ENCODE assay signal across 17 mouse cellular contexts in the genomic region with DNA sequence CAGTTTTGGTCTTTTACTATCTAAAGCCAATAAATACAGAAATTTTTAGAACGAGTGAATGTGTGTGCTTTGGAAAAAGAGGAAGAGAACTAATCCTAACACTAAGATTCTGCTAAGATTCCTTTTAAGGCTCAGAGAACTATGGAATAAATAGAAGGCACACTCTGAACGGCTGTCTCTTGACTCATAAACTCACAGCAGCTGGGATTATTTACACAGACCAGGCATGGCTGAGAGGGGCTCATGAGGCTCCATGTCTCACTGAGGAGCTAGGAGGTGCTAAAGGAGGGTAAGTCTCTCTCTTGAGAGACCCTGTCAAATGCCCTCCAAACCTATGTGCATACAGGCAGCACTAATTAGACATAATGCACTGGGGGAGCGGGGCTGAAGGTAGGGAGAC.
A peak's percentile ranks its signal among the peaks of the same experiment; 100 is the strongest.
DNase-seq lines count a peak whose midpoint lies in the region; ATAC-seq and TF ChIP-seq lines count a peak whose summit lies in the region.
"Had no signal": no experiment of that assay in that cellular context is flagged by ENCODE, and none has a peak within 500 bp of the region (broad histone marks: within the 10 kb centered on the region; RNA-seq: fewer than 3 reads in every experiment).

No protein-coding gene starts in this region.

- 54% methylated on average over 3 of the region's 3 CpGs for WGBS in heart, embryonic 12.5 days
- WGBS in heart, embryonic 11.5 days (ENCODE audit: insufficient replicate concordance): 57% methylated on average over 3 of the region's 3 CpGs
- 35% methylated on average over 3 of the region's 3 CpGs for WGBS in limb, embryonic 14.5 days
- WGBS in heart, adult 2 months: 42% methylated on average over 3 of the region's 3 CpGs

- H3K79me2 ChIP-seq in heart, adult 2 months (replicated peaks; ENCODE audit: control insufficient read depth, insufficient read depth, low read length): peaks cover 5% of the 10 kb centered on the region

- H3K4me2 ChIP-seq in heart, embryonic 12.5 days: peak overlapping the region; percentile 21; the same call in 1 of the 2 replicates
- no peak overlapping the region for H3K4me2 ChIP-seq in heart, embryonic 11.5 days
- no peak overlapping the region for H3K4me2 ChIP-seq in limb, embryonic 14.5 days (replicated peaks; ENCODE audit: low read depth, low read length, severe bottlenecking)
- H3K4me2 ChIP-seq: limb, embryonic 13.5 days had no signal

- TF ChIP-seq CTCF in left cerebral cortex, adult 2 months (IDR thresholded peaks at IDR 0.05): no peak
- no peak for TF ChIP-seq CTCF in heart, adult 2 months (IDR thresholded peaks at IDR 0.05)

- no peaks in the 10 kb centered on the region for H3K27me3 ChIP-seq in heart, embryonic 12.5 days (replicated peaks)
- no peaks in the 10 kb centered on the region for H3K27me3 ChIP-seq in heart, embryonic 11.5 days (ENCODE audit: control insufficient read depth, insufficient read depth, low read length)
- no peaks in the 10 kb centered on the region for H3K27me3 ChIP-seq in limb, embryonic 14.5 days (ENCODE audit: control insufficient read depth, insufficient read depth, low read length)
- no peaks in the 10 kb centered on the region for H3K27me3 ChIP-seq in heart, adult 2 months (ENCODE audit: control insufficient read depth, insufficient read depth, low read length)
- H3K27me3 ChIP-seq: limb, embryonic 13.5 days; Patski had no signal

- no peak for DNase-seq in left cerebral cortex, adult 2 months (ENCODE audit: extremely low spot score in 1 of 2, low spot score in 2 of 2)
- no peak for DNase-seq in left cerebral cortex, adult 18-20 months (ENCODE audit: low spot score in 2 of 2)
- peak; percentile 66 for DNase-seq in brain, adult 2 months (ENCODE audit: low read depth, low spot score)
- peak; percentile 41 for DNase-seq in limb, embryonic 14.5 days (ENCODE audit: low spot score)
- DNase-seq in testis, postnatal 10 days (ENCODE audit: low spot score): no peak
- DNase-seq in heart, adult 2 months: no peak
- DNase-seq: cerebellum, postnatal 14 days; kidney, postnatal 25 days; layer of hippocampus, postnatal 36 days; liver, postnatal 0 days; spleen, adult 18-20 months had no signal

- no peak for TF ChIP-seq EP300 in heart, adult 2 months (IDR thresholded peaks at IDR 0.05; ENCODE audit: insufficient read depth, low read depth, low read length)

- no peak overlapping the region for H3K4me3 ChIP-seq in heart, embryonic 12.5 days
- H3K4me3 ChIP-seq in heart, embryonic 11.5 days (ENCODE audit: low read depth, low read length): no peak overlapping the region
- no peak overlapping the region for H3K4me3 ChIP-seq in left cerebral cortex, adult 2 months
- H3K4me3 ChIP-seq in limb, embryonic 14.5 days (replicated peaks; ENCODE audit: low read length): no peak overlapping the region
- H3K4me3 ChIP-seq in heart, adult 2 months: no peak overlapping the region
- H3K4me3 ChIP-seq: forebrain, embryonic 10.5 days; limb, embryonic 13.5 days had no signal

- ATAC-seq in heart, embryonic 12.5 days (ENCODE audit: insufficient number of reproducible peaks, low FRiP score): no peak
- no peak for ATAC-seq in heart, embryonic 11.5 days (replicated peaks; ENCODE audit: insufficient number of reproducible peaks, low FRiP score, low TSS enrichment)
- ATAC-seq in limb, embryonic 14.5 days (ENCODE audit: low FRiP score, low read depth): peak; percentile 53; the same call in 1 of the 2 replicates
- ATAC-seq: hindbrain, embryonic 16.5 days; liver, postnatal 0 days; Patski had no signal

- no peak overlapping the region for H3K27ac ChIP-seq in heart, embryonic 12.5 days (ENCODE audit: poor library complexity, severe bottlenecking)
- no peak overlapping the region; the same call in 1 of the 2 replicates for H3K27ac ChIP-seq in heart, embryonic 11.5 days (ENCODE audit: low read depth, low read length)
- H3K27ac ChIP-seq in left cerebral cortex, adult 2 months: peak overlapping the region; percentile 71
- H3K27ac ChIP-seq in limb, embryonic 14.5 days (replicated peaks; ENCODE audit: low read depth, low read length): no peak overlapping the region
- no peak overlapping the region for H3K27ac ChIP-seq in heart, adult 2 months
- H3K27ac ChIP-seq: forebrain, embryonic 10.5 days; limb, embryonic 13.5 days had no signal

- peak overlapping the region; percentile 12; the same call in 1 of the 2 replicates for H3K9ac ChIP-seq in heart, embryonic 12.5 days
- H3K9ac ChIP-seq in heart, embryonic 11.5 days (ENCODE audit: low read depth, low read length): no peak overlapping the region
- H3K9ac ChIP-seq in limb, embryonic 14.5 days (ENCODE audit: low read depth, low read length, severe bottlenecking): no peak overlapping the region
- no peak overlapping the region for H3K9ac ChIP-seq in heart, adult 2 months (ENCODE audit: low read depth, low read length)
- H3K9ac ChIP-seq: limb, embryonic 13.5 days; liver, postnatal 0 days had no signal

- intact Hi-C loops in left cerebral cortex, adult 2 months (cut with DNase I): no loop called here
- intact Hi-C loops in heart, adult 2 months (cut with DNase I): no loop called here

- no peaks in the 10 kb centered on the region for H3K9me3 ChIP-seq in heart, embryonic 12.5 days (replicated peaks)
- no peaks in the 10 kb centered on the region for H3K9me3 ChIP-seq in heart, embryonic 11.5 days (replicated peaks; ENCODE audit: control insufficient read depth, low read length)
- no peaks in the 10 kb centered on the region for H3K9me3 ChIP-seq in limb, embryonic 14.5 days (ENCODE audit: control insufficient read depth, low read length)
- H3K9me3 ChIP-seq: forebrain, embryonic 10.5 days; limb, embryonic 13.5 days had no signal

- no peak for TF ChIP-seq POLR2A in limb, embryonic 14.5 days (IDR thresholded peaks at IDR 0.05; ENCODE audit: borderline replicate concordance, extremely low read depth, insufficient read depth, insufficient read length)
- TF ChIP-seq POLR2A in heart, adult 2 months (IDR thresholded peaks at IDR 0.05; ENCODE audit: insufficient read depth, low read depth, low read length): no peak

- peaks cover 46% of the 10 kb centered on the region for H3K4me1 ChIP-seq in heart, embryonic 12.5 days (replicated peaks)
- H3K4me1 ChIP-seq in heart, embryonic 11.5 days (ENCODE audit: control insufficient read depth, insufficient read depth, low read length): peaks cover 33% of the 10 kb centered on the region
- peaks cover 11% of the 10 kb centered on the region for H3K4me1 ChIP-seq in limb, embryonic 14.5 days (ENCODE audit: control insufficient read depth, insufficient read depth, low read length)
- peaks cover 36% of the 10 kb centered on the region for H3K4me1 ChIP-seq in heart, adult 2 months (ENCODE audit: control insufficient read depth, insufficient read depth, low read length)

- no peaks in the 10 kb centered on the region for H3K36me3 ChIP-seq in heart, embryonic 12.5 days
- no peaks in the 10 kb centered on the region for H3K36me3 ChIP-seq in heart, embryonic 11.5 days (ENCODE audit: control insufficient read depth, insufficient read depth, low read length)
- H3K36me3 ChIP-seq in limb, embryonic 14.5 days (ENCODE audit: control insufficient read depth, insufficient read depth, low read length): no peaks in the 10 kb centered on the region
- H3K36me3 ChIP-seq in heart, adult 2 months (ENCODE audit: control insufficient read depth, insufficient read depth, low read length): peaks cover 52% of the 10 kb centered on the region
- H3K36me3 ChIP-seq: forebrain, embryonic 10.5 days; limb, embryonic 13.5 days had no signal

Comparison
In these comparisons a context has a peak if more than half of its experiments do, and no peak if none do; other contexts are left out.
1. DNase-seq: peak in brain, adult 2 months (single experiment) and limb, embryonic 14.5 days (single experiment); none in left cerebral cortex, adult 2 months (0 of 2), left cerebral cortex, adult 18-20 months (0 of 2), testis, postnatal 10 days (single experiment) and heart, adult 2 months (0 of 2).